Mouse (Mus musculus): ENCODE results near the gene Olfr688. TPM values are rescaled to one million over a fixed set of nuclear protein-coding genes. Genes with fewer than 3 reads are reported as not detected.
A peak's percentile ranks its signal among the peaks of the same experiment; 100 is the strongest.

Olfr688 gene
- not detected in 2 replicates for polyA plus RNA-seq (2015; fragmentation: Nextera tagmentation; extraction: Ambion mirVana)

GRCm38 (mm10) chr7:105287795-105288194 lies at the start of gene Olfr688:
TSS of gene Olfr688 (plus strand) at chr7:105288095.
- Histone ChIP-seq H3K27me3 (ENCODE audit: control insufficient read depth, insufficient read depth, low read length) (no peaks in the 10 kb centered on the region), H3K4me1 (replicated peaks; ENCODE audit: control insufficient read depth, insufficient read depth) (no peaks in the 10 kb centered on the region), H3K4me2 (replicated peaks; ENCODE audit: low read depth) (no peak within 1 kb of the TSS), H3K9ac (ENCODE audit: low read length) (no peak within 1 kb of the TSS), H3K36me3 (ENCODE audit: control insufficient read depth, insufficient read depth, low read length) (no peaks in the 10 kb centered on the region), H3K9me3 (ENCODE audit: control insufficient read depth, low read length) (no peaks in the 10 kb centered on the region), H3K4me3 (ENCODE audit: low read depth, low read length) (no peak within 1 kb of the TSS), H3K27ac (replicated peaks) (no peak within 1 kb of the TSS)
- ATAC-seq (ENCODE audit: low FRiP score, low TSS enrichment) (no peak), DNase-seq (ENCODE audit: low spot score) (no peak)
- 77% methylated on average over 6 of the region's 6 CpGs for WGBS
- TF ChIP-seq CTCF (IDR thresholded peaks at IDR 0.05; ENCODE audit: low read depth) (no peak), EP300 (optimal IDR thresholded peaks at IDR 0.05) (no peak)

GRCm38 (mm10) chr7:105247671-105248070 lies 40.2 kb upstream of the Olfr688 start:
- Histone ChIP-seq H3K9ac (ENCODE audit: low read length) (no peak overlapping the region), H3K4me1 (replicated peaks; ENCODE audit: control insufficient read depth, insufficient read depth) (no peaks in the 10 kb centered on the region), H3K27ac (replicated peaks) (no peak overlapping the region), H3K27me3 (ENCODE audit: control insufficient read depth, insufficient read depth, low read length) (no peaks in the 10 kb centered on the region), H3K4me3 (ENCODE audit: low read depth, low read length) (no peak overlapping the region), H3K4me2 (replicated peaks; ENCODE audit: low read depth) (no peak overlapping the region), H3K36me3 (ENCODE audit: control insufficient read depth, insufficient read depth, low read length) (no peaks in the 10 kb centered on the region), H3K9me3 (ENCODE audit: control insufficient read depth, low read length) (no peaks in the 10 kb centered on the region)
- ATAC-seq (ENCODE audit: low FRiP score, low TSS enrichment) (no peak), DNase-seq (ENCODE audit: low spot score) (no peak)
- whole genome bisulfite sequencing, result 74% methylated on average over 3 of the region's 3 CpGs
- TF ChIP-seq EP300 (optimal IDR thresholded peaks at IDR 0.05) (no peak), CTCF (IDR thresholded peaks at IDR 0.05; ENCODE audit: low read depth) (no peak)

- H3K9me3 ChIP-seq (ENCODE audit: control insufficient read depth, low read length), result no peaks in the 10 kb centered on the region
- no peaks in the 10 kb centered on the region for H3K36me3 ChIP-seq (ENCODE audit: control insufficient read depth, insufficient read depth, low read length)
- H3K9ac ChIP-seq (ENCODE audit: low read length), result no peak overlapping the region
- no peak overlapping the region for H3K4me2 ChIP-seq (replicated peaks; ENCODE audit: low read depth)
- no peaks in the 10 kb centered on the region for H3K27me3 ChIP-seq (ENCODE audit: control insufficient read depth, insufficient read depth, low read length)
- H3K4me3 ChIP-seq (ENCODE audit: low read depth, low read length), result no peak overlapping the region
- 33% methylated on average over 1 of the region's 1 CpGs for WGBS
- DNase-seq (ENCODE audit: low spot score) (no peak), ATAC-seq (ENCODE audit: low FRiP score, low TSS enrichment) (no peak)
- H3K27ac ChIP-seq (replicated peaks), result no peak overlapping the region
- H3K4me1 ChIP-seq (replicated peaks; ENCODE audit: control insufficient read depth, insufficient read depth), result no peaks in the 10 kb centered on the region
- TF ChIP-seq EP300 (optimal IDR thresholded peaks at IDR 0.05), result no peak
- peak; percentile 34 for TF ChIP-seq CTCF (IDR thresholded peaks at IDR 0.05; ENCODE audit: low read depth)
Measured at GRCm38 (mm10) chr7:105248197-105248596, 39.7 kb upstream of the Olfr688 start.

- Histone ChIP-seq H3K9ac (ENCODE audit: low read length) (no peak overlapping the region), H3K4me3 (ENCODE audit: low read depth, low read length) (no peak overlapping the region), H3K27me3 (ENCODE audit: control insufficient read depth, insufficient read depth, low read length) (no peaks in the 10 kb centered on the region), H3K9me3 (ENCODE audit: control insufficient read depth, low read length) (no peaks in the 10 kb centered on the region), H3K27ac (replicated peaks) (no peak overlapping the region), H3K36me3 (ENCODE audit: control insufficient read depth, insufficient read depth, low read length) (no peaks in the 10 kb centered on the region), H3K4me1 (replicated peaks; ENCODE audit: control insufficient read depth, insufficient read depth) (no peaks in the 10 kb centered on the region), H3K4me2 (replicated peaks; ENCODE audit: low read depth) (no peak overlapping the region)
- peak; percentile 24 for DNase-seq (ENCODE audit: low spot score)
- peak; percentile 63 for TF ChIP-seq CTCF (IDR thresholded peaks at IDR 0.05; ENCODE audit: low read depth)
- no peak for TF ChIP-seq EP300 (optimal IDR thresholded peaks at IDR 0.05)
- WGBS, result 62% methylated on average over 5 of the region's 5 CpGs
- no peak for ATAC-seq (ENCODE audit: low FRiP score, low TSS enrichment)
Measured at GRCm38 (mm10) chr7:105256656-105257055, 31.2 kb upstream of the Olfr688 start.

GRCm38 (mm10) chr7:105272426-105272825 lies 15.5 kb upstream of the Olfr688 start:
- WGBS, result 56% methylated on average over 7 of the region's 7 CpGs
- Histone ChIP-seq H3K4me3 (ENCODE audit: low read depth, low read length) (no peak overlapping the region), H3K4me1 (replicated peaks; ENCODE audit: control insufficient read depth, insufficient read depth) (no peaks in the 10 kb centered on the region), H3K9me3 (ENCODE audit: control insufficient read depth, low read length) (no peaks in the 10 kb centered on the region), H3K4me2 (replicated peaks; ENCODE audit: low read depth) (no peak overlapping the region), H3K27ac (replicated peaks) (no peak overlapping the region), H3K27me3 (ENCODE audit: control insufficient read depth, insufficient read depth, low read length) (no peaks in the 10 kb centered on the region), H3K36me3 (ENCODE audit: control insufficient read depth, insufficient read depth, low read length) (no peaks in the 10 kb centered on the region), H3K9ac (ENCODE audit: low read length) (no peak overlapping the region)
- no peak for ATAC-seq (ENCODE audit: low FRiP score, low TSS enrichment)
- TF ChIP-seq EP300 (optimal IDR thresholded peaks at IDR 0.05) (no peak), CTCF (IDR thresholded peaks at IDR 0.05; ENCODE audit: low read depth) (no peak)
- no peak for DNase-seq (ENCODE audit: low spot score)

- Histone ChIP-seq H3K9me3 (ENCODE audit: control insufficient read depth, low read length) (no peaks in the 10 kb centered on the region), H3K27me3 (ENCODE audit: control insufficient read depth, insufficient read depth, low read length) (no peaks in the 10 kb centered on the region), H3K36me3 (ENCODE audit: control insufficient read depth, insufficient read depth, low read length) (no peaks in the 10 kb centered on the region), H3K9ac (ENCODE audit: low read length) (no peak overlapping the region), H3K4me3 (ENCODE audit: low read depth, low read length) (no peak overlapping the region), H3K27ac (replicated peaks) (no peak overlapping the region), H3K4me2 (replicated peaks; ENCODE audit: low read depth) (no peak overlapping the region), H3K4me1 (replicated peaks; ENCODE audit: control insufficient read depth, insufficient read depth) (no peaks in the 10 kb centered on the region)
- TF ChIP-seq CTCF (IDR thresholded peaks at IDR 0.05; ENCODE audit: low read depth), result no peak
- no peak for TF ChIP-seq EP300 (optimal IDR thresholded peaks at IDR 0.05)
- ATAC-seq (ENCODE audit: low FRiP score, low TSS enrichment), result no peak
- no peak for DNase-seq (ENCODE audit: low spot score)
Measured at GRCm38 (mm10) chr7:105290051-105290450, 2.2 kb downstream of the Olfr688 start.
